In the genomic region with DNA sequence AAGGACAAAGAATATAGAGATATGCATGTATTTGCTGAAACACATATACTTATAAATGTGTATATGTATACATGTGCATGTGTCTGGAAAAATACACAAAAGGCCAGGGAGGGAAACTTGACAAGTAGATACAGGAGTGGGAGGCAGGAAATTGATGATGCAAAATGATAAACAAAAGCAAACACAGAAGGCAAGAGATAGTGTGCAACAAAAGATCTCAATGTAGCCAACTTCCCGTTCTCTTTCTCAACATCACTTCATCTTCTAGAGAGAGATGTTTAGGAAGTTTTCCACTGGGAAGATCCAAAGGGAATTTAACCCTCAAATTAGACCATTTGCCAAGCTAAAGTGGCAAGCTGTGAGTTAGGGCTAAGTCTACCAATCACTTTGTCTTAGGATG, we compare ENCODE assay signal across 20 mouse cellular contexts.
"Had no signal": no experiment of that assay in that cellular context is flagged by ENCODE, and none has a peak within 500 bp of the region (broad histone marks: within the 10 kb centered on the region; RNA-seq: fewer than 3 reads in every experiment).

No protein-coding gene starts in this region.

- H3K9ac ChIP-seq: liver, embryonic 12.5 days; liver, embryonic 14.5 days; midbrain, embryonic 12.5 days; neural tube, embryonic 13.5 days; neural tube, embryonic 15.5 days had no signal

- H3K27ac ChIP-seq: liver, embryonic 12.5 days; liver, embryonic 14.5 days; macrophage; midbrain, embryonic 10.5 days; midbrain, embryonic 12.5 days; neural tube, embryonic 13.5 days; neural tube, embryonic 15.5 days had no signal

- H3K4me2 ChIP-seq: liver, embryonic 12.5 days; midbrain, embryonic 12.5 days; neural tube, embryonic 13.5 days; neural tube, embryonic 15.5 days had no signal

- H3K4me1 ChIP-seq: midbrain, embryonic 12.5 days; neural tube, embryonic 15.5 days had no signal

- H3K4me3 ChIP-seq: liver, embryonic 12.5 days; midbrain, embryonic 10.5 days; midbrain, embryonic 12.5 days; myocyte; neural tube, embryonic 13.5 days; neural tube, embryonic 15.5 days had no signal

- H3K36me3 ChIP-seq: liver, embryonic 12.5 days; midbrain, embryonic 10.5 days; midbrain, embryonic 12.5 days; neural tube, embryonic 13.5 days; neural tube, embryonic 15.5 days had no signal

- ATAC-seq: liver, embryonic 12.5 days; midbrain, embryonic 16.5 days had no signal

- H3K27me3 ChIP-seq: liver, embryonic 12.5 days; midbrain, embryonic 12.5 days; neural tube, embryonic 13.5 days; neural tube, embryonic 15.5 days had no signal

- H3K9me3 ChIP-seq: liver, embryonic 12.5 days; midbrain, embryonic 10.5 days; midbrain, embryonic 12.5 days; neural tube, embryonic 13.5 days; neural tube, embryonic 15.5 days had no signal

- DNase-seq: lung, adult 2 months; lung, postnatal 14 days; midbrain, embryonic 14.5 days; retina, postnatal 1 day; right cerebral cortex, adult 18-20 months; right cerebral cortex, postnatal 25 days; right cerebral cortex, postnatal 4 days; spleen, adult 18-20 months; thymus, adult 18-20 months; thymus, postnatal 14 days; thymus, postnatal 36 days had no signal
